12 mouse cellular contexts compared by ENCODE assay signal in genomic region chr5:139737841-139738591, GRCm38 (mm10). TPM values are rescaled to one million over a fixed set of nuclear protein-coding genes. Genes with fewer than 3 reads are reported as not detected.
A peak's percentile ranks its signal among the peaks of the same experiment; 100 is the strongest.
DNase-seq lines count a peak whose midpoint lies in the region; ATAC-seq and TF ChIP-seq lines count a peak whose summit lies in the region.
"Had no signal": no experiment of that assay in that cellular context is flagged by ENCODE, and none has a peak within 500 bp of the region (broad histone marks: within the 10 kb centered on the region; RNA-seq: fewer than 3 reads in every experiment).

No protein-coding gene starts in this region.

- no peaks in the 10 kb centered on the region for H3K9me3 ChIP-seq in kidney, embryonic 14.5 days (ENCODE audit: control insufficient read depth, low read length)
- H3K9me3 ChIP-seq in embryonic facial prominence, embryonic 14.5 days (ENCODE audit: control insufficient read depth, low read length): no peaks in the 10 kb centered on the region
- H3K9me3 ChIP-seq in hindbrain, embryonic 12.5 days (replicated peaks): no peaks in the 10 kb centered on the region
- H3K9me3 ChIP-seq: neural tube, embryonic 13.5 days had no signal

- TF ChIP-seq CTCF in small intestine, adult 2 months (IDR thresholded peaks at IDR 0.05; ENCODE audit: extremely low read depth, insufficient read length, insufficient replicate concordance, low read depth, low read length): no peak

- TF ChIP-seq POLR2A in small intestine, adult 2 months (IDR thresholded peaks at IDR 0.05; ENCODE audit: low read depth, low read length): no peak

- WGBS in kidney, embryonic 14.5 days: 78% methylated on average over 14 of the region's 14 CpGs
- whole genome bisulfite sequencing in embryonic facial prominence, embryonic 14.5 days: 76% methylated on average over 13 of the region's 14 CpGs
- WGBS in small intestine, adult 2 months: 29% methylated on average over 14 of the region's 14 CpGs
- 84% methylated on average over 14 of the region's 14 CpGs for WGBS in hindbrain, embryonic 12.5 days

- H3K4me2 ChIP-seq in kidney, embryonic 14.5 days (replicated peaks; ENCODE audit: low read depth, low read length): no peak overlapping the region
- no peak overlapping the region for H3K4me2 ChIP-seq in embryonic facial prominence, embryonic 14.5 days (ENCODE audit: low read depth, low read length)
- H3K4me2 ChIP-seq in hindbrain, embryonic 12.5 days (replicated peaks): no peak overlapping the region
- H3K4me2 ChIP-seq: neural tube, embryonic 13.5 days had no signal

- peaks cover 17% of the 10 kb centered on the region for H3K4me1 ChIP-seq in kidney, embryonic 14.5 days (ENCODE audit: control insufficient read depth, insufficient read depth, low read length)
- peaks cover 26% of the 10 kb centered on the region for H3K4me1 ChIP-seq in embryonic facial prominence, embryonic 14.5 days (ENCODE audit: control insufficient read depth, insufficient read depth, low read length)
- peaks cover 38% of the 10 kb centered on the region for H3K4me1 ChIP-seq in small intestine, adult 2 months (ENCODE audit: control insufficient read depth, insufficient read depth, insufficient read length, low read length)
- H3K4me1 ChIP-seq in hindbrain, embryonic 12.5 days: peaks cover 20% of the 10 kb centered on the region

- no peaks in the 10 kb centered on the region for H3K27me3 ChIP-seq in kidney, embryonic 14.5 days (ENCODE audit: control insufficient read depth, insufficient read depth, low read length)
- no peaks in the 10 kb centered on the region for H3K27me3 ChIP-seq in embryonic facial prominence, embryonic 14.5 days (replicated peaks; ENCODE audit: control insufficient read depth, insufficient read depth, low read length)
- no peaks in the 10 kb centered on the region for H3K27me3 ChIP-seq in small intestine, adult 2 months (ENCODE audit: control insufficient read depth, insufficient read depth, low read length)
- peaks cover 22% of the 10 kb centered on the region for H3K27me3 ChIP-seq in hindbrain, embryonic 12.5 days

- H3K36me3 ChIP-seq in kidney, embryonic 14.5 days (ENCODE audit: control insufficient read depth, insufficient read depth, low read length): no peaks in the 10 kb centered on the region
- no peaks in the 10 kb centered on the region for H3K36me3 ChIP-seq in embryonic facial prominence, embryonic 14.5 days (ENCODE audit: control insufficient read depth, insufficient read depth, low read length)
- H3K36me3 ChIP-seq in small intestine, adult 2 months (ENCODE audit: control insufficient read depth, insufficient read depth, low read length): no peaks in the 10 kb centered on the region
- H3K36me3 ChIP-seq in hindbrain, embryonic 12.5 days: no peaks in the 10 kb centered on the region
- H3K36me3 ChIP-seq: neural tube, embryonic 13.5 days had no signal

- H3K27ac ChIP-seq in kidney, embryonic 14.5 days (ENCODE audit: low read depth, low read length): no peak overlapping the region
- no peak overlapping the region for H3K27ac ChIP-seq in embryonic facial prominence, embryonic 14.5 days (replicated peaks; ENCODE audit: low read depth, low read length)
- H3K27ac ChIP-seq in small intestine, adult 2 months (ENCODE audit: insufficient read depth, low read depth, low read length): peak overlapping the region; percentile 100
- H3K27ac ChIP-seq in hindbrain, embryonic 12.5 days: no peak overlapping the region
- H3K27ac ChIP-seq: macrophage; neural tube, embryonic 13.5 days had no signal

- ATAC-seq in kidney, embryonic 14.5 days (ENCODE audit: low FRiP score, low TSS enrichment): no peak
- no peak for ATAC-seq in embryonic facial prominence, embryonic 14.5 days (ENCODE audit: low read depth)
- no peak for ATAC-seq in monocyte, adult 5-6 weeks (replicated peaks; ENCODE audit: insufficient number of reproducible peaks, low FRiP score, low TSS enrichment, poor library complexity, severe bottlenecking)
- ATAC-seq in hindbrain, embryonic 12.5 days (ENCODE audit: low FRiP score): no peak
- ATAC-seq: forebrain, postnatal 0 days had no signal

- peak; percentile 73 for DNase-seq in kidney, adult 18-20 months
- peak; percentile 65 for DNase-seq in embryonic facial prominence, embryonic 14.5 days (ENCODE audit: low spot score)
- peak; percentile 74 for DNase-seq in kidney, postnatal 14 days
- DNase-seq in left cerebral cortex, adult 18-20 months (ENCODE audit: low spot score in 2 of 2): no peak
- DNase-seq: cerebellum, adult 2 months; forebrain, postnatal 0 days had no signal

- H3K9ac ChIP-seq in kidney, embryonic 14.5 days (ENCODE audit: low read depth, low read length): no peak overlapping the region
- no peak overlapping the region for H3K9ac ChIP-seq in embryonic facial prominence, embryonic 14.5 days (ENCODE audit: low read depth, low read length)
- H3K9ac ChIP-seq in hindbrain, embryonic 12.5 days: no peak overlapping the region
- H3K9ac ChIP-seq: forebrain, postnatal 0 days; neural tube, embryonic 13.5 days had no signal

- H3K4me3 ChIP-seq in kidney, embryonic 14.5 days (ENCODE audit: low read length): no peak overlapping the region
- H3K4me3 ChIP-seq in embryonic facial prominence, embryonic 14.5 days (ENCODE audit: low read depth, low read length): no peak overlapping the region
- H3K4me3 ChIP-seq in small intestine, adult 2 months (ENCODE audit: low read depth, low read length): peak overlapping the region; percentile 26
- no peak overlapping the region for H3K4me3 ChIP-seq in hindbrain, embryonic 12.5 days
- H3K4me3 ChIP-seq: neural tube, embryonic 13.5 days had no signal

RNA-seq across cellular contexts. Expression of gene Micall2, which starts 1.9 kb away (rescaled TPM):
- polyA plus RNA-seq in kidney, embryonic 14.5 days (2014; fragmentation: Nextera tagmentation; extraction: Ambion mirVana): 3.6 and 6.4 TPM in 2 replicates
- 5.5 and 5.8 TPM in 2 replicates for polyA plus RNA-seq in embryonic facial prominence, embryonic 14.5 days (2014; fragmentation: Nextera tagmentation; extraction: Ambion mirVana)
- 10.5 and 16.9 TPM in 2 replicates for polyA plus RNA-seq in small intestine, adult 2 months (2012; rRNA removed)
- total RNA-seq in left cerebral cortex, adult 18-20 months (2021): 1 to 10 TPM; 1.5 to 2.1 TPM
- total RNA-seq in monocyte, adult 5-6 weeks (2017): 0.57 to 5.3 TPM in 2 of 3 replicates, not detected in the other
- polyA plus RNA-seq in hindbrain, embryonic 12.5 days (2016; fragmentation: Nextera tagmentation; extraction: Ambion mirVana): 8.2 and 8.6 TPM in 2 replicates

RNA-seq across cellular contexts. Expression of gene Ints1, which starts 37.5 kb away (rescaled TPM):
- 32.2 and 40.7 TPM in 2 replicates for polyA plus RNA-seq in kidney, embryonic 14.5 days (2014; fragmentation: Nextera tagmentation; extraction: Ambion mirVana)
- polyA plus RNA-seq in embryonic facial prominence, embryonic 14.5 days (2014; fragmentation: Nextera tagmentation; extraction: Ambion mirVana): 28.0 and 31.9 TPM in 2 replicates
- polyA plus RNA-seq in small intestine, adult 2 months (2012; rRNA removed): 46.9 and 86.6 TPM in 2 replicates
- total RNA-seq in left cerebral cortex, adult 18-20 months (2021): 100 to 1,000 TPM in 1 of 2 experiments, 10 to 100 TPM in 1; 96.3 to 103 TPM
- total RNA-seq in monocyte, adult 5-6 weeks (2017): 28.1 to 36.6 TPM (median 32.7 TPM) in 3 replicates
- polyA plus RNA-seq in hindbrain, embryonic 12.5 days (2016; fragmentation: Nextera tagmentation; extraction: Ambion mirVana): 32.8 and 37.7 TPM in 2 replicates

RNA-seq across cellular contexts. Expression of gene Mafk, which starts 53.3 kb away (rescaled TPM):
- polyA plus RNA-seq in kidney, embryonic 14.5 days (2014; fragmentation: Nextera tagmentation; extraction: Ambion mirVana): 2.5 and 5.3 TPM in 2 replicates
- 7.1 and 8.1 TPM in 2 replicates for polyA plus RNA-seq in embryonic facial prominence, embryonic 14.5 days (2014; fragmentation: Nextera tagmentation; extraction: Ambion mirVana)
- polyA plus RNA-seq in small intestine, adult 2 months (2012; rRNA removed): 27.1 and 70.9 TPM in 2 replicates
- 1 to 10 TPM; 8.9 to 9.2 TPM for total RNA-seq in left cerebral cortex, adult 18-20 months (2021)
- 73.5 to 94.4 TPM (median 82.2 TPM) in 3 replicates for total RNA-seq in monocyte, adult 5-6 weeks (2017)
- 11.4 and 12.0 TPM in 2 replicates for polyA plus RNA-seq in hindbrain, embryonic 12.5 days (2016; fragmentation: Nextera tagmentation; extraction: Ambion mirVana)

Comparison
In these comparisons a context has a peak if more than half of its experiments do, and no peak if none do; other contexts are left out.
1. DNase-seq: peak in kidney, adult 18-20 months (single experiment), embryonic facial prominence, embryonic 14.5 days (single experiment) and kidney, postnatal 14 days (single experiment); none in left cerebral cortex, adult 18-20 months (0 of 2).